Mouse (Mus musculus) MEL (cell line): ENCODE data around the gene Ap3d1.

Experiments
- CTCF ChIP-seq, 3 experiments: IDR thresholded peaks in 2 of 3; conservative IDR thresholded peaks in 1 of 3; 2 replicates each; pipeline ENCODE4 v1.5.1; 2011 to 2012; ENCODE audit warnings: low read length in 3 of 3, low read depth in 2 of 3, mild to moderate bottlenecking in 2 of 3, improper control_type of control experiment in 1 of 3, inconsistent platforms in 1 of 3, mixed read lengths in 1 of 3, moderate library complexity in 1 of 3; ENCODE audit not compliant: control insufficient read depth in 1 of 3, insufficient read depth in 1 of 3, poor library complexity in 1 of 3, severe bottlenecking in 1 of 3
- EP300 ChIP-seq, 2 experiments: IDR thresholded peaks; 2 replicates each; pipeline ENCODE4 v1.6.1; 2011; ENCODE audit warnings: improper control_type of control experiment in 2 of 2, low read length in 2 of 2, low read depth in 1 of 2, mild to moderate bottlenecking in 1 of 2

- TF ChIP-seq EP300 (IDR thresholded peaks at IDR 0.05; ENCODE audit: low read depth in 1 of 2, low read length in 2 of 2), result no peak
- TF ChIP-seq CTCF (IDR thresholded peaks at IDR 0.05 in 2 of 3, conservative IDR thresholded peaks at IDR 0.05 in 1 of 3; ENCODE audit: control insufficient read depth in 1 of 3, insufficient read depth in 1 of 3, low read depth in 2 of 3, low read length in 3 of 3, poor library complexity in 1 of 3, severe bottlenecking in 1 of 3), result no peak
These were observed 18.8 kb upstream of the Ap3d1 start for GRCm38 (mm10) chr10:80760596-80761524.
